Mouse (Mus musculus) liver, embryonic 12.5 days (tissue): ENCODE measurements around the gene Olfr1102. TPM values are rescaled to one million over a fixed set of nuclear protein-coding genes. Genes with fewer than 3 reads are reported as not detected.

Experiments used
- ATAC-seq: fragments of 200-750 bp; cut with Nextera tagmentation; 2 replicates; pipeline ENCODE4 v1.8.0; 2017; ENCODE audit warnings: moderate number of reproducible peaks, mild to moderate bottlenecking, moderate library complexity
- H3K27ac ChIP-seq: fragments of 300-500 bp; sonication (generic); 2 replicates; pipeline ENCODE4 v1.5.1; 2016; ENCODE audit warnings: mild to moderate bottlenecking
- H3K27me3 ChIP-seq: fragments of 300-500 bp; sonication (generic); replicated peaks from 2 replicates; pipeline ENCODE4 v1.6.1; 2016; ENCODE audit warnings: mild to moderate bottlenecking, moderate library complexity
- H3K36me3 ChIP-seq: fragments of 300-500 bp; sonication (generic); 2 replicates; pipeline ENCODE4 v1.6.1; 2016; ENCODE audit warnings: mild to moderate bottlenecking, moderate library complexity
- H3K4me1 ChIP-seq: fragments of 300-500 bp; sonication (generic); 2 replicates; pipeline ENCODE4 v1.6.1; 2016
- H3K4me2 ChIP-seq: fragments of 300-500 bp; sonication (generic); 2 replicates; pipeline ENCODE4 v1.6.1; 2016; ENCODE audit warnings: mild to moderate bottlenecking, moderate library complexity
- H3K4me3 ChIP-seq: fragments of 300-500 bp; sonication (generic); 2 replicates; pipeline ENCODE4 v1.5.1; 2016; ENCODE audit warnings: mild to moderate bottlenecking, moderate library complexity
- H3K9ac ChIP-seq: fragments of 300-500 bp; sonication (generic); 2 replicates; pipeline ENCODE4 v1.6.1; 2016; ENCODE audit warnings: mild to moderate bottlenecking, moderate library complexity
- H3K9me3 ChIP-seq: fragments of 300-500 bp; sonication (generic); replicated peaks from 2 replicates; pipeline ENCODE4 v1.6.1; 2016; ENCODE audit warnings: mild to moderate bottlenecking, moderate library complexity
- WGBS: fragments of 180-500 bp; shearing (Covaris S2); methylation state at CpG from one replicate; pipeline ENCODE4 v1.1.7; 2016; ENCODE audit not compliant: insufficient replicate concordance; 5-methylcytosine and 5-hydroxymethylcytosine counted together
- polyA plus RNA-seq: library from polyadenylated mRNA; unstranded; fragments of >200 nt; fragmentation: Nextera tagmentation; extraction: Ambion mirVana; gene quantifications from 2 replicates; pipeline ENCODE4 v1.2.1, GENCODE M21; 2016

Olfr1102 gene
- not detected in 2 replicates for polyA plus RNA-seq

DNA sequence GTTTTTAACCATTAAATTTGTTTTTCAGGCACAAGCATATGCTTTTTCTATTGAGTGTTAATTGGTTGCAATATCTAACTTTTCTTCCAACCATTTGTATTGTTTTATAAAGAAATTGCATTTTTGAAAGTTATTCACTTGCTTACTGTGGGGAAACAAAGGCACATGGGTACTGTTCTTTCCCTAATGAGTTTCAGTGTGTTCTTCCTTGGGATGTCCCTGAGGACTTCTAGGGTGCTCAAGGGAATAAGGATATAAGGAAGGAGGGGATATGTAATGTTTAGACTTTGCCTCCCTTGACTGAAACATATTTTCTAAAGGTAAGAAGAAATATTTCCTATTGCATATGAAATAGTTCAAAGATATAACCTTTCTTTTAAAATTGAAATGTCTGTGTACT is at the start of gene Olfr1102:
TSS of gene Olfr1102 (plus strand) at position 301 of the 400 bp plus-strand sequence.
- Histone ChIP-seq H3K4me1 (no peaks in the 10 kb centered on the region), H3K4me3 (no peak within 1 kb of the TSS)
- ATAC-seq, result no peak

GRCm38 (mm10) chr2:86960593-86960992 is 37.6 kb upstream of the Olfr1102 start, which contains the start of gene Olfr1099:
TSS of gene Olfr1099 (minus strand) at chr2:86960693.
- Histone ChIP-seq H3K9ac (no peak within 1 kb of the TSS), H3K27ac (no peak within 1 kb of the TSS), H3K4me3 (no peak within 1 kb of the TSS), H3K27me3 (no peaks in the 10 kb centered on the region), H3K4me2 (no peak within 1 kb of the TSS), H3K36me3 (no peaks in the 10 kb centered on the region), H3K4me1 (no peaks in the 10 kb centered on the region), H3K9me3 (no peaks in the 10 kb centered on the region)
- WGBS, result 50% methylated on average over 1 of the region's 1 CpGs
- ATAC-seq, result no peak

More for the DNA sequence above, at the start of gene Olfr1102:
- H3K27ac ChIP-seq, result no peak within 1 kb of the TSS
- H3K9me3 ChIP-seq, result no peaks in the 10 kb centered on the region
- no peak within 1 kb of the TSS for H3K9ac ChIP-seq
- H3K4me2 ChIP-seq, result no peak within 1 kb of the TSS
- H3K27me3 ChIP-seq, result no peaks in the 10 kb centered on the region
- H3K36me3 ChIP-seq, result no peaks in the 10 kb centered on the region

DNA sequence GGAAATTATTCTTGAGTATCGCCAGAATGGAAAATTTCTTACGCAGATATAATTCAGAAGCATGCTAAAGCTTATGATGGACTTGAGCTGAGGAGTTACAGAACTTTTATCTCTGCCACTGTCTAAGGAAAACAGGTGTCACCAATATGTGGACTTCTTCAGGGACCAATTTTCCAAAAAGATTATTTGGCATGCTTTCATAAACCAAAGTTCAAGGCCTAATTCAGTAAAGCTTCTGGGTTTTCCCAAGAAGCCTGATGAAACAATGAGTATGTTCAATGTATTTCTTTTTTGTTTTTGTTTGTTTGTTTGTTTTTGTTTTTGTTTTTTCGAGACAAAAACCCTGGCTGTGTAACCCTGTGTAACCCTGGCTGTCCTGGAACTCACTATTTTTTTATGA is 18.3 kb upstream of the Olfr1102 start, which contains the start of gene Olfr1100:
TSS of gene Olfr1100 (minus strand) at position 101 of the 400 bp plus-strand sequence.
- Histone ChIP-seq H3K4me3 (no peak within 1 kb of the TSS), H3K27me3 (no peaks in the 10 kb centered on the region), H3K36me3 (no peaks in the 10 kb centered on the region), H3K9ac (no peak within 1 kb of the TSS), H3K4me1 (no peaks in the 10 kb centered on the region), H3K9me3 (no peaks in the 10 kb centered on the region), H3K27ac (no peak within 1 kb of the TSS), H3K4me2 (no peak within 1 kb of the TSS)
- no peak for ATAC-seq
- 73% methylated on average over 3 of the region's 3 CpGs for WGBS

DNA sequence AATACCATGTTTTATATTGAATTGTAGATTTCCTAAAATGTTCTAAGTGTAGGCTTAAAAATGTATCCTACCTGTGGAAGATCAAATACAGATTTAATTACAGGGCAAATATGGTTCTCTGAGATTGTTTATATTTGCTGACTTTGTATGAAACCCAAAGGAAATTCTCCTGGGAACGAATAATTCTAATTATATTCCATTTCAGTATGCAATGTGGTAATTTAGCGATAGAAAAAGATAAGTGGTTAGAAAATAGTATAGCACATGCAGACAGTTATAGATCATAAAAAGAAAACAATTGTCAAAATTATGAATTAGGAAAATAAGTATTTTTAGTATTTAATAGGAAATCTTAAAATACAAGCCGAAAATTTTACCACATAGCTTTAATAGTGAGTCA is 7.1 kb upstream of the Olfr1102 start, which contains the start of gene Olfr1101:
TSS of gene Olfr1101 (minus strand) at position 101 of the 400 bp plus-strand sequence.
- WGBS, result 58% methylated on average over 3 of the region's 3 CpGs
- ATAC-seq, result no peak
- H3K9ac ChIP-seq, result no peak within 1 kb of the TSS
- H3K9me3 ChIP-seq, result no peaks in the 10 kb centered on the region
- no peak within 1 kb of the TSS for H3K27ac ChIP-seq
- H3K4me1 ChIP-seq, result no peaks in the 10 kb centered on the region
- no peak within 1 kb of the TSS for H3K4me2 ChIP-seq
- no peaks in the 10 kb centered on the region for H3K27me3 ChIP-seq
- no peaks in the 10 kb centered on the region for H3K36me3 ChIP-seq
- H3K4me3 ChIP-seq, result no peak within 1 kb of the TSS

DNA sequence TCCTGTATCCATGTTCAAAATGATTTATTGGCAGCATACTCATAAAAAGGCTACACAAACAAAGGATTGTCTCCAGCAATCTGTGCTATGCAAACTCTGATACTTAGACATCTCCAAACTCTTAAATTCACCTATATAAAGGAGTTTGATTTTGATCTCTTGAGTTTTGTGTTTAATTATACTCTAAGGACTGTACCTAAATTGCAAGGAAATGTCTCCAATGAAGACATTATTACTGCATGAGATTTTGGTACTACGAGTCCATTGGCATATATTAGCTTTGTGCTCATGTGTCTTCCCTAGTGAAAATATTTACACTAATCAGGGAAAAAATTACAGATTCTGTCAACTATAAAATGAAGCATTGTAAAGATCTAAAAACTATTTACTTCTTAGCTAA is 28.8 kb downstream of the Olfr1102 start, which contains the start of gene Olfr1104:
TSS of gene Olfr1104 (minus strand) at position 101 of the 400 bp plus-strand sequence.
- Histone ChIP-seq H3K27ac (no peak within 1 kb of the TSS), H3K4me3 (no peak within 1 kb of the TSS), H3K27me3 (no peaks in the 10 kb centered on the region), H3K9ac (no peak within 1 kb of the TSS), H3K4me1 (no peaks in the 10 kb centered on the region), H3K9me3 (no peaks in the 10 kb centered on the region), H3K36me3 (no peaks in the 10 kb centered on the region), H3K4me2 (no peak within 1 kb of the TSS)
- no peak for ATAC-seq
- WGBS, result 51% methylated on average over 1 of the region's 1 CpGs

DNA sequence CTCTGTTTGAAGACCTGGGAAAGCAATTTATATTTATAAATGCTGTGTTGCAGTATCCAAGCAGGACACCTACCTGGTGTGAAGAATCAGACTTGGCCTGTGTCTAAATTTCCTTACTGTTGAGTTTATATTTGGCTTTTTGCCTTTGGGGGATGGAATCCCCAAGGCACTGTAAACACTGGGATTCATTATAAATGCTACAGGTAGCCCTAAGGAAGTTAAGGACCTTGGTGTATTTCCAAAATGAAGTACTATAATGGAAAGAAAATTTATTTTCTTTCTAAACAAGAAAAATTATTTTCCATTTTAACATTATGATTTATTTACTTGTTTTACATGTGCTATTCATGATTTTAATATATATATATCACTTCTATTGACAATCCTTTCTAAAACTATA is 38.2 kb downstream of the Olfr1102 start, which contains the start of gene Olfr1105:
TSS of gene Olfr1105 (minus strand) at position 101 of the 400 bp plus-strand sequence.
- Histone ChIP-seq H3K9ac (no peak within 1 kb of the TSS), H3K4me3 (no peak within 1 kb of the TSS), H3K27ac (no peak within 1 kb of the TSS), H3K4me2 (no peak within 1 kb of the TSS), H3K36me3 (no peaks in the 10 kb centered on the region), H3K9me3 (no peaks in the 10 kb centered on the region), H3K27me3 (no peaks in the 10 kb centered on the region), H3K4me1 (no peaks in the 10 kb centered on the region)
- no peak for ATAC-seq

DNA sequence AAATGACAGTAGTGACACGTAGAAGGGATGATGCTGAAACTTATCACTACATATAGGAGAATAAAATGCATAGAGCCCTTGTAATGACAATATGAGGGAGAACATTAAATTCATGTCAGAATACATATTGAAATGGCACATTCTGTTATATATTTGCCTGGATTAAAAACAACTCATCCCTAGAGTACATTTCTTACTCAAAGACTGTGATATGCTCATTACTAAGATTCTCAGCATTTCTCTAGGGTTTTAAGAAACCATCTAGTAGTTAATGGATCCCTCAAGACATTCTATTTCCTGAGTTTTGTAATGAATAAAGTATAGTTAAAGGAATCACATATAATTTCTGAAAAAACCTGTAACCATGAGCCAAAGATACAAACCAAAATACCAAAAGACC is 54.0 kb downstream of the Olfr1102 start, which contains the start of gene Olfr1106:
TSS of gene Olfr1106 (minus strand) at position 101 of the 400 bp plus-strand sequence.
- H3K9me3 ChIP-seq, result no peaks in the 10 kb centered on the region
- no peaks in the 10 kb centered on the region for H3K36me3 ChIP-seq
- no peak for ATAC-seq
- H3K27ac ChIP-seq, result no peak within 1 kb of the TSS
- no peak within 1 kb of the TSS for H3K4me2 ChIP-seq
- no peaks in the 10 kb centered on the region for H3K4me1 ChIP-seq
- no peak within 1 kb of the TSS for H3K4me3 ChIP-seq
- no peaks in the 10 kb centered on the region for H3K27me3 ChIP-seq
- no peak within 1 kb of the TSS for H3K9ac ChIP-seq
- 69% methylated on average over 1 of the region's 1 CpGs for WGBS

Other genes starting within 250 kb of the Olfr1102 start
- gene Olfr1090, start 239.4 kb upstream of the Olfr1102 start, polyA plus RNA-seq, result not detected in 2 replicates
- gene Olfr1093, start 215.9 kb upstream of the Olfr1102 start, polyA plus RNA-seq, result not detected in 2 replicates
- not detected in 2 replicates for gene Olfr141, start 188.4 kb upstream of the Olfr1102 start, polyA plus RNA-seq
- not detected in 2 replicates for gene Olfr1094, start 173.7 kb upstream of the Olfr1102 start, polyA plus RNA-seq
- gene Olfr1095, start 146.7 kb upstream of the Olfr1102 start, polyA plus RNA-seq, result not detected in 2 replicates
- not detected in 2 replicates for gene Gm13723, start 123.6 kb upstream of the Olfr1102 start, polyA plus RNA-seq
- not detected in 2 replicates for gene Olfr1097, start 106.2 kb upstream of the Olfr1102 start, polyA plus RNA-seq
- gene Olfr1098, start 73.9 kb upstream of the Olfr1102 start, polyA plus RNA-seq, result not detected in 2 replicates
- gene Olfr1099, start 37.7 kb upstream of the Olfr1102 start, polyA plus RNA-seq, result not detected in 2 replicates
- not detected in 2 replicates for gene Olfr1100, start 18.4 kb upstream of the Olfr1102 start, polyA plus RNA-seq
- gene Olfr1101, start 7.2 kb upstream of the Olfr1102 start, polyA plus RNA-seq, result not detected in 2 replicates
- not detected in 2 replicates for gene Olfr1104, start 28.7 kb downstream of the Olfr1102 start, polyA plus RNA-seq
- gene Olfr1105, start 38.1 kb downstream of the Olfr1102 start, polyA plus RNA-seq, result not detected in 2 replicates
- not detected in 2 replicates for gene Olfr1106, start 53.9 kb downstream of the Olfr1102 start, polyA plus RNA-seq
- gene Olfr1107, start 77.4 kb downstream of the Olfr1102 start, polyA plus RNA-seq, result not detected in 2 replicates
- not detected in 2 replicates for gene Olfr1109, start 97.6 kb downstream of the Olfr1102 start, polyA plus RNA-seq
- gene Olfr259, start 116.2 kb downstream of the Olfr1102 start, polyA plus RNA-seq, result not detected in 2 replicates
- not detected in 2 replicates for gene Olfr1110, start 141.9 kb downstream of the Olfr1102 start, polyA plus RNA-seq
- not detected in 2 replicates for gene Olfr1111, start 154.2 kb downstream of the Olfr1102 start, polyA plus RNA-seq
- not detected in 2 replicates for gene Olfr1112, start 189.4 kb downstream of the Olfr1102 start, polyA plus RNA-seq
- not detected in 2 replicates for gene Olfr1113, start 210.6 kb downstream of the Olfr1102 start, polyA plus RNA-seq
- gene Olfr1115, start 249.6 kb downstream of the Olfr1102 start, polyA plus RNA-seq, result not detected in 2 replicates